ENCODE assay signal across 22 mouse cellular contexts in the genomic region with DNA sequence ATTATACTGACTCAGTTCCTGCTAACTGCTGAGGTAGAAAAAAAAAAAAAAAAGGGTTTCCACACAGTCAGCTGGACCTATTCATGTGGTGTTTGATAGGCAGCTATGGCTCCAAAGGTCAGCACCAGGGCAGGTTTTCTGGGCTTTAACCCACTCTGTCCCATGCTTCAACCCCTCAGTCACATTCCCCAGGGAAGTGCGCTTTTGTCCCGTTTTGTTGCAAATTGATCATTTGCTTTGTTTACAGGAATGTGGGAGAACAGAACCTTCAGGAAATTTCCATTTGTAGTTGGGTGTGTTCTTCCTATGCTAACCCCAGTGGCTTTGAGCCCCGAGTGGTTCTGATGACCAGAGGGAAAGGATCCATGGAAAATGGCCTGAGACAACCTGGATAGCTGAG.
"Had no signal": no experiment of that assay in that cellular context is flagged by ENCODE, and none has a peak within 500 bp of the region (broad histone marks: within the 10 kb centered on the region; RNA-seq: fewer than 3 reads in every experiment).

No protein-coding gene starts in this region.

- ATAC-seq: liver, embryonic 12.5 days; midbrain, embryonic 15.5 days had no signal

- H3K4me2 ChIP-seq: limb, embryonic 13.5 days; liver, embryonic 12.5 days; liver, embryonic 15.5 days; lung, embryonic 15.5 days; midbrain, embryonic 12.5 days; midbrain, embryonic 15.5 days; neural tube, embryonic 12.5 days; neural tube, embryonic 15.5 days; stomach, embryonic 15.5 days had no signal

- H3K9me3 ChIP-seq: limb, embryonic 10.5 days; limb, embryonic 13.5 days; liver, embryonic 12.5 days; liver, embryonic 15.5 days; lung, embryonic 15.5 days; midbrain, embryonic 12.5 days; midbrain, embryonic 15.5 days; neural tube, embryonic 12.5 days; neural tube, embryonic 15.5 days; stomach, embryonic 15.5 days had no signal

- H3K9ac ChIP-seq: limb, embryonic 13.5 days; liver, embryonic 12.5 days; liver, embryonic 15.5 days; lung, embryonic 15.5 days; midbrain, embryonic 12.5 days; midbrain, embryonic 15.5 days; neural tube, embryonic 12.5 days; neural tube, embryonic 15.5 days; stomach, embryonic 15.5 days had no signal

- H3K36me3 ChIP-seq: limb, embryonic 10.5 days; limb, embryonic 13.5 days; liver, embryonic 12.5 days; liver, embryonic 15.5 days; lung, embryonic 15.5 days; midbrain, embryonic 12.5 days; midbrain, embryonic 15.5 days; neural tube, embryonic 12.5 days; neural tube, embryonic 15.5 days; stomach, embryonic 15.5 days had no signal

- H3K4me1 ChIP-seq: limb, embryonic 10.5 days; limb, embryonic 13.5 days; liver, embryonic 12.5 days; liver, embryonic 15.5 days; lung, embryonic 15.5 days; midbrain, embryonic 15.5 days; neural tube, embryonic 12.5 days; neural tube, embryonic 15.5 days; stomach, embryonic 15.5 days had no signal

- H3K27me3 ChIP-seq: limb, embryonic 13.5 days; liver, embryonic 12.5 days; liver, embryonic 15.5 days; lung, embryonic 15.5 days; midbrain, embryonic 12.5 days; midbrain, embryonic 15.5 days; neural tube, embryonic 12.5 days; neural tube, embryonic 15.5 days; stomach, embryonic 15.5 days had no signal

- DNase-seq: kidney, postnatal 4 days; liver; lung, adult 18-20 months; lung, postnatal 10 days; retina, postnatal 1 day; right cerebral cortex, postnatal 25 days; spleen, adult 18-20 months; thymus, adult 2 months; thymus, postnatal 14 days; thymus, postnatal 4 days had no signal

- H3K27ac ChIP-seq: kidney, postnatal 0 days; limb, embryonic 10.5 days; limb, embryonic 13.5 days; liver, embryonic 12.5 days; liver, embryonic 15.5 days; lung, embryonic 15.5 days; macrophage; midbrain, embryonic 12.5 days; midbrain, embryonic 15.5 days; neural tube, embryonic 12.5 days; neural tube, embryonic 15.5 days; stomach, embryonic 15.5 days had no signal

- H3K4me3 ChIP-seq: limb, embryonic 10.5 days; limb, embryonic 13.5 days; liver, embryonic 12.5 days; liver, embryonic 15.5 days; lung, embryonic 15.5 days; midbrain, embryonic 12.5 days; midbrain, embryonic 15.5 days; neural tube, embryonic 12.5 days; neural tube, embryonic 15.5 days; stomach, embryonic 15.5 days had no signal
